Mouse (Mus musculus) MEL (cell line): ENCODE measurements around the gene Rnf217.

ENCODE experiments used
- CHD1 ChIP-seq: IDR thresholded peaks from 2 replicates; pipeline ENCODE4 v1.6.1; 2012; ENCODE audit warnings: low read depth, mild to moderate bottlenecking, inconsistent platforms, low read length, improper control_type of control experiment
- CHD2 ChIP-seq: IDR thresholded peaks from 2 replicates; pipeline ENCODE4 v1.6.1; 2011; ENCODE audit warnings: low read length, improper control_type of control experiment
- CTCF ChIP-seq, 3 experiments: IDR thresholded peaks in 2 of 3; conservative IDR thresholded peaks in 1 of 3; 2 replicates each; pipeline ENCODE4 v1.5.1; 2011 to 2012; ENCODE audit warnings: low read length in 3 of 3, low read depth in 2 of 3, mild to moderate bottlenecking in 2 of 3, improper control_type of control experiment in 1 of 3, inconsistent platforms in 1 of 3, mixed read lengths in 1 of 3, moderate library complexity in 1 of 3; ENCODE audit not compliant: control insufficient read depth in 1 of 3, insufficient read depth in 1 of 3, poor library complexity in 1 of 3, severe bottlenecking in 1 of 3
- EP300 ChIP-seq, 2 experiments: IDR thresholded peaks; 2 replicates each; pipeline ENCODE4 v1.6.1; 2011; ENCODE audit warnings: improper control_type of control experiment in 2 of 2, low read length in 2 of 2, low read depth in 1 of 2, mild to moderate bottlenecking in 1 of 2
- KAT2A ChIP-seq: conservative IDR thresholded peaks from 2 replicates; pipeline ENCODE4 v1.6.1; 2012; ENCODE audit warnings: low read depth, low read length, improper control_type of control experiment, inconsistent platforms
- MYC ChIP-seq: IDR thresholded peaks from 2 replicates; pipeline ENCODE4 v1.6.1; 2011; ENCODE audit warnings: low read depth, mild to moderate bottlenecking, low read length, improper control_type of control experiment, moderate library complexity
- NRF1 ChIP-seq: IDR thresholded peaks from 2 replicates; pipeline ENCODE4 v1.6.1; 2014; ENCODE audit warnings: low read depth, mild to moderate bottlenecking, inconsistent platforms, low read length, improper control_type of control experiment, moderate library complexity; ENCODE audit not compliant: poor library complexity, insufficient read depth, severe bottlenecking
- POLR2A ChIP-seq, 2 experiments: IDR thresholded peaks; 2 replicates each; pipeline ENCODE4 v1.6.1; 2011 to 2012; ENCODE audit warnings: low read length in 2 of 2, mild to moderate bottlenecking in 2 of 2, control low read depth in 1 of 2, improper control_type of control experiment in 1 of 2, low read depth in 1 of 2, moderate library complexity in 1 of 2; ENCODE audit not compliant: control insufficient read depth in 1 of 2, insufficient read depth in 1 of 2, poor library complexity in 1 of 2
- RCOR1 ChIP-seq: IDR thresholded peaks from 2 replicates; pipeline ENCODE4 v1.6.1; 2012; ENCODE audit warnings: low read depth, mild to moderate bottlenecking, inconsistent platforms, low read length, improper control_type of control experiment
- SIN3A ChIP-seq: IDR thresholded peaks from 2 replicates; pipeline ENCODE4 v1.6.1; 2012; ENCODE audit warnings: low read length, improper control_type of control experiment, inconsistent platforms
- TBP ChIP-seq: IDR thresholded peaks from 2 replicates; pipeline ENCODE4 v1.8.0; 2011; ENCODE audit warnings: low read depth, low read length, improper control_type of control experiment
- UBTF ChIP-seq: IDR thresholded peaks from 2 replicates; pipeline ENCODE4 v1.6.1; 2012; ENCODE audit warnings: low read depth, mild to moderate bottlenecking, inconsistent platforms, low read length, improper control_type of control experiment, moderate library complexity, borderline replicate concordance; ENCODE audit not compliant: insufficient read depth
- USF1 ChIP-seq: IDR thresholded peaks from 2 replicates; pipeline ENCODE4 v1.6.1; 2014; ENCODE audit warnings: low read depth, mild to moderate bottlenecking, inconsistent platforms, low read length, improper control_type of control experiment, moderate library complexity

- TF ChIP-seq CHD2 (no peak), CTCF (IDR thresholded peaks at IDR 0.05 in 2 of 3, conservative IDR thresholded peaks at IDR 0.05 in 1 of 3; ENCODE audit: control insufficient read depth in 1 of 3, insufficient read depth in 1 of 3, low read depth in 2 of 3, low read length in 3 of 3, poor library complexity in 1 of 3, severe bottlenecking in 1 of 3) (no peak), POLR2A (IDR thresholded peaks at IDR 0.05; ENCODE audit: control insufficient read depth in 1 of 2, insufficient read depth in 1 of 2, low read depth in 1 of 2, low read length in 2 of 2, poor library complexity in 1 of 2) (no peak), USF1 (no peak), EP300 (IDR thresholded peaks at IDR 0.05; ENCODE audit: low read depth in 1 of 2, low read length in 2 of 2) (no peak), CHD1 (no peak), SIN3A (no peak), NRF1 (no peak), UBTF (no peak), RCOR1 (no peak), MYC (no peak), TBP (no peak), KAT2A (no peak)
Measured at GRCm38 (mm10) chr10:31557311-31557710, 51.7 kb downstream of the Rnf217 start.
